Mouse (Mus musculus) fibroblast of lung, adult 2 months (primary cell): ENCODE results near the gene Mrps18c.

Experiments used
- DNase-seq: peaks from one replicate; pipeline ENCODE4 v3.0.0-alpha.2; 2011; ENCODE audit warnings: low read depth

The Mrps18c gene

GRCm38 (mm10) chr5:100826531-100826930 lies 28.1 kb downstream of the Mrps18c start:
- DNase-seq: no peak

GRCm38 (mm10) chr5:100828701-100829100 lies 30.3 kb downstream of the Mrps18c start:
- DNase-seq: no peak

- DNase-seq: no peak
Measured at GRCm38 (mm10) chr5:100832680-100833079, 34.3 kb downstream of the Mrps18c start.

- DNase-seq: no peak
Measured at GRCm38 (mm10) chr5:100833841-100834240, 35.4 kb downstream of the Mrps18c start.

- DNase-seq: no peak
Measured at GRCm38 (mm10) chr5:100835862-100836538, 37.6 kb downstream of the Mrps18c start.

- no peak for DNase-seq
Measured at GRCm38 (mm10) chr5:100837907-100838306, 39.5 kb downstream of the Mrps18c start.

GRCm38 (mm10) chr5:100844485-100844884 lies 46.1 kb downstream of the Mrps18c start:
- no peak for DNase-seq

GRCm38 (mm10) chr5:100845485-100845847 lies 47.0 kb downstream of the Mrps18c start, which contains the start of gene Gpat3:
Gpat3 (plus strand) TSS chr5:100845713.
- DNase-seq: no peak

GRCm38 (mm10) chr5:100845848-100846598 lies 47.6 kb downstream of the Mrps18c start:
- no peak for DNase-seq

- DNase-seq: no peak
Measured at GRCm38 (mm10) chr5:100846599-100846920, 48.1 kb downstream of the Mrps18c start.

- DNase-seq: no peak
Measured at GRCm38 (mm10) chr5:100847143-100847542, 48.7 kb downstream of the Mrps18c start.

- DNase-seq: no peak
Measured at GRCm38 (mm10) chr5:100853963-100854362, 55.5 kb downstream of the Mrps18c start.
